Mouse (Mus musculus) midbrain, postnatal 0 days (tissue): ENCODE data around the gene Hk1. TPM values are rescaled to one million over a fixed set of nuclear protein-coding genes. Genes with fewer than 3 reads are reported as not detected.

ENCODE experiments used
- ATAC-seq: fragments of 200-750 bp; cut with Nextera tagmentation; 2 replicates; pipeline ENCODE4 v1.8.0; 2017; ENCODE audit warnings: moderate number of reproducible peaks, mild to moderate bottlenecking, moderate TSS enrichment, moderate library complexity; ENCODE audit not compliant: low FRiP score
- DNase-seq: peaks from one replicate; pipeline ENCODE4 v3.0.0-alpha.2; 2015; ENCODE audit warnings: low spot score
- H3K27ac ChIP-seq: fragments of 300-500 bp; sonication (generic); 2 replicates; pipeline ENCODE4 v1.5.1; 2014; ENCODE audit warnings: low read depth, mild to moderate bottlenecking, low read length, mixed read lengths
- H3K27me3 ChIP-seq: fragments of 300-500 bp; sonication (generic); 2 replicates; pipeline ENCODE4 v1.6.1; 2014; ENCODE audit warnings: low read length, control low read depth, mixed read lengths; ENCODE audit not compliant: insufficient read depth
- H3K36me3 ChIP-seq: fragments of 300-500 bp; sonication (generic); 2 replicates; pipeline ENCODE4 v1.6.1; 2014; ENCODE audit warnings: low read length, control low read depth, mixed read lengths; ENCODE audit not compliant: insufficient read depth
- H3K4me1 ChIP-seq: fragments of 300-500 bp; sonication (generic); 2 replicates; pipeline ENCODE4 v1.6.1; 2014; ENCODE audit warnings: mild to moderate bottlenecking, control low read depth, antibody characterized with exemption, low read length, mixed read lengths; ENCODE audit not compliant: insufficient read depth
- H3K4me2 ChIP-seq: fragments of 300-500 bp; sonication (generic); 2 replicates; pipeline ENCODE4 v1.6.1; 2014; ENCODE audit warnings: low read depth, mild to moderate bottlenecking, low read length, mixed read lengths; ENCODE audit not compliant: poor library complexity, severe bottlenecking
- H3K4me3 ChIP-seq: fragments of 300-500 bp; sonication (generic); 2 replicates; pipeline ENCODE4 v1.5.1; 2014; ENCODE audit warnings: low read depth, mild to moderate bottlenecking, low read length, moderate library complexity
- H3K9ac ChIP-seq: fragments of 300-500 bp; sonication (generic); replicated peaks from 2 replicates; pipeline ENCODE4 v1.6.1; 2014; ENCODE audit warnings: mild to moderate bottlenecking, low read length, moderate library complexity, mixed read lengths; ENCODE audit not compliant: poor library complexity, severe bottlenecking
- H3K9me3 ChIP-seq: fragments of 300-500 bp; sonication (generic); 2 replicates; pipeline ENCODE4 v1.6.1; 2016; ENCODE audit warnings: low read length, control low read depth
- CTCF ChIP-seq: IDR thresholded peaks from 2 replicates; pipeline ENCODE4 v1.5.1; 2016; ENCODE audit warnings: antibody characterized with exemption, mild to moderate bottlenecking
- WGBS: fragments of 180-500 bp; shearing (Covaris S2); extraction: QIAGEN DNeasy Blood & Tissue Kit; methylation state at CpG from one replicate; pipeline ENCODE4 v1.1.7; 2014; 5-methylcytosine and 5-hydroxymethylcytosine counted together
- polyA plus RNA-seq: library from polyadenylated mRNA; unstranded; fragments of >200 nt; fragmentation: Nextera tagmentation; extraction: Ambion mirVana; gene quantifications from 2 replicates; pipeline ENCODE4 v1.2.1, GENCODE M21; 2015
- total RNA-seq: library from RNA; depleted of rRNA; stranded (reverse); fragments of >200 nt; gene quantifications from 2 replicates; pipeline ENCODE4 v1.2.3, GENCODE M21; 2014

Hk1 gene
- total and polyA plus RNA-seq, 2 experiments from 2014 or later, result 103 to 157 TPM

DNA sequence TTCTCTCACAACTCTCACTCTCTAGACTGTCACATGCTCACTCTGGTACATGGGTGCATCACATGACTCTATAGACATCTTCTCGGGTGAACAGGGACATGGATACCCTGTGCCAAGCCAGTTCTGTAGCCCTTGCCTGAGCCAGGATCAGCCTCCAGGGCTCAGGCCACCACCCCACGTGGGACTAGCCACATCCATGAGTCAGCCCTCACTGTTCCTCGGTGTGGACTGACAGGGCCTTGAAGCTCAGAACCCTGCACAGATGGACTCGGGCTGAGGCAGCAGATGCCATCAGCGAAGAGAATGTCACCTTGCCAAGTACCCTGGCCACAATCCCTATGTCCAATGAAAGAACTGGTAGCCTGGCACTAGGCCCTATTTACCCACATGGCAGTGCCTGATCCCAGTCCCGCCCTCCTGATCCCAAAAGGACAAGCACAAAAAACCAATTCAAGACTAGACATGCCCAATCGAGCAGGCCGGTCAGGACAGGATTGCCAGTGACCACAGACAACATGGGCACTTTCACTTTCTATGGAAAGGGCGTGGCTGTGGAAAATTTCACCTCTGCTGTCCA is 59.2 kb downstream of the Hk1 start:
- no peaks in the 10 kb centered on the region for H3K27me3 ChIP-seq
- no peak overlapping the region; the same call in 1 of the 2 replicates for H3K27ac ChIP-seq
- peak; percentile 73 for ATAC-seq
- WGBS, result 77% methylated on average over 9 of the region's 9 CpGs
- H3K9ac ChIP-seq, result no peak overlapping the region
- H3K36me3 ChIP-seq, result no peaks in the 10 kb centered on the region
- no peak overlapping the region for H3K4me3 ChIP-seq
- no peaks in the 10 kb centered on the region for H3K9me3 ChIP-seq
- TF ChIP-seq CTCF, result no peak
- no peak overlapping the region for H3K4me2 ChIP-seq
- H3K4me1 ChIP-seq, result no peaks in the 10 kb centered on the region
- peak; percentile 87 for DNase-seq

DNA sequence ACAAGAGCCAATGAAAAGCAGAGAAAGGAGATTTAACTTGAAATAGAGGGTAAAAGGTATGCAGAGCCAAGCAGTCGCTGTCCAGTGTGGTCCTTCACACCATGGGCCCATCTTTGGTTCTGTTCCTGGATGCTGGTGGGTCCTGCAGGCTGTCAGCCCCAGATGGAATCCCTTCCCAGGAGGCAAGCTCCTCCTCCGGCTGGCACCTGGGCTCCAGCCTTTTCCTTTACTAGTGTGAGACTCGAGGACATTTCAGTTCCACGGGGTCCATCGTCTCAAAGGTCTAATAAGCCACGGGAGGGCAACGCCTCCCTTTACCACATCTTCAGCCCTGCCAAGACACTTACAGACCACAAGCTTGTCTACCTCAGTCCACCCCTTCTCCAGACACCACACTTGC is 60.6 kb downstream of the Hk1 start:
- WGBS, result 85% methylated on average over 7 of the region's 7 CpGs
- Histone ChIP-seq H3K36me3 (peaks cover 5% of the 10 kb centered on the region), H3K9me3 (no peaks in the 10 kb centered on the region), H3K4me3 (no peak overlapping the region), H3K4me1 (no peaks in the 10 kb centered on the region), H3K27ac (no peak overlapping the region), H3K4me2 (no peak overlapping the region), H3K9ac (no peak overlapping the region), H3K27me3 (no peaks in the 10 kb centered on the region)
- no peak for TF ChIP-seq CTCF
- ATAC-seq (no peak), DNase-seq (no peak)

DNA sequence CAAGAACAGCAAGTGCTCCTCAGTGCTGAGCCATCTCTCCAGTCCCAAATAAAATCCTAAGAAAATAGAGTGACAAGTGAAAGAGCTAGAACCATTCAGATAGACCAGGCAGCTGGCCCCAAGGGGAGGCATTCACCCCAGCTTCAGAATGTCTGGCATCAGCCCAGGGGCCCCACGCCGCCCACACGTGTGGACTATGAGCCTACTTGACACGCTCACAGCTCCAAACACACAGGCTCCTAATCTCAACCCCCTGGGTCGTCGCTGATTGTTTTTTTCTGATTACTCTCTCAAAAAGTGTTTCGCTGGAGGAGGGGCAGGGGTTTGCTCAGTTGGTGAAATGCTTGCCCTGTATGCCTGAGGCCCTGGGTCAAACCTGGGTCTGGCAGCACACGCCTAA is 63.2 kb downstream of the Hk1 start:
- H3K9ac ChIP-seq, result no peak overlapping the region
- H3K27me3 ChIP-seq, result no peaks in the 10 kb centered on the region
- WGBS, result 56% methylated on average over 8 of the region's 8 CpGs
- peaks cover 8% of the 10 kb centered on the region for H3K36me3 ChIP-seq
- no peak overlapping the region for H3K4me2 ChIP-seq
- H3K9me3 ChIP-seq, result no peaks in the 10 kb centered on the region
- ATAC-seq, result no peak
- H3K27ac ChIP-seq, result no peak overlapping the region
- TF ChIP-seq CTCF, result no peak
- no peaks in the 10 kb centered on the region for H3K4me1 ChIP-seq
- H3K4me3 ChIP-seq, result no peak overlapping the region
- DNase-seq, result no peak

DNA sequence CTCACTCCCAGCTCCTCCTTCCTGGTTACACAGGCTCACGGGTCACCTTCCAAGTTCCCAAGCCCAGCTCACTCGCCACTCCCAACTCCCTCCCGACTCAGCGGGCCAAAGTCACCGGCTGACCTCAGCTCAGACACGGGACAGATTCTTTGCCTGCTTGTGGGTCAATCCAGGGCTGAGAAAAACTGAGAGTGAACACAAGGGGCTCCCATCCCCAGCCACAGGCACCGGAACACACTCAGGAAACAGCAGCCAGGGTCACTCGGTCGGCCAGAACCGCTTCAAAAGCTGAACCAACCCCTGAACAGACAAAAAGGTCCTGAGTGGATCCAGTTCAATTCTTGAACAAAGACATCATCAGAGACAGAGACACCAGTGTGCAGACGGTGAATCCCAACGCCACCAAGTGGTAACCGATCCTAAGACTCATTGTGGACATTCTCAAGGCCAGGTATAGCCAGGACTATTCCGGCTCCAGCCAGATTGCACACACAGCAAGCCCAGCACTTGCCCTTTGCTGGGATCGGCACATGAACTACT is 65.8 kb downstream of the Hk1 start:
- no peaks in the 10 kb centered on the region for H3K4me1 ChIP-seq
- DNase-seq (no peak), ATAC-seq (no peak)
- no peaks in the 10 kb centered on the region for H3K9me3 ChIP-seq
- TF ChIP-seq CTCF, result no peak
- H3K9ac ChIP-seq, result no peak overlapping the region
- no peak overlapping the region for H3K27ac ChIP-seq
- no peaks in the 10 kb centered on the region for H3K27me3 ChIP-seq
- no peak overlapping the region for H3K4me3 ChIP-seq
- WGBS, result 65% methylated on average over 15 of the region's 15 CpGs
- no peak overlapping the region for H3K4me2 ChIP-seq
- peaks cover 11% of the 10 kb centered on the region for H3K36me3 ChIP-seq

DNA sequence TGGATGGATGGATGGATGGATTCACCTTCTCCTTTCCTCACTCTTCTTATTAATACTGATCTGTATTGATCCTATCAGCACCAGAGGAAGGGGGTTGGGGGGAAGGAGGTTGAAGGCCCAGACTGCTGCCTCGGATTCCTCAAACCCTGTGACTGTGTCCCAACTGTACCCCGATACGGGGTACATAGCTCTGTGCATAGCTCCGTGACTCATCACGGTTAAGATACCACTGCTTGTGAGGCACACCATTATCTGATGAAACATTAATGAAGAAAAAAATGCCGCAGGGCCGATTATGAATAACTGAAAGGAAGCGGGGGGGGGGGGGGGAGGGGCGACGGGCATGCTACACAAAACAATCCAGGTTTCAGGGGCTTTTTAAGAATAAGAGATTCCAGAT is 66.6 kb downstream of the Hk1 start:
- Histone ChIP-seq H3K4me3 (no peak overlapping the region), H3K4me2 (no peak overlapping the region), H3K4me1 (no peaks in the 10 kb centered on the region), H3K9me3 (no peaks in the 10 kb centered on the region), H3K9ac (no peak overlapping the region), H3K36me3 (peaks cover 12% of the 10 kb centered on the region), H3K27me3 (no peaks in the 10 kb centered on the region), H3K27ac (no peak overlapping the region)
- WGBS, result 62% methylated on average over 9 of the region's 10 CpGs
- ATAC-seq (no peak), DNase-seq (no peak)
- TF ChIP-seq CTCF, result no peak

DNA sequence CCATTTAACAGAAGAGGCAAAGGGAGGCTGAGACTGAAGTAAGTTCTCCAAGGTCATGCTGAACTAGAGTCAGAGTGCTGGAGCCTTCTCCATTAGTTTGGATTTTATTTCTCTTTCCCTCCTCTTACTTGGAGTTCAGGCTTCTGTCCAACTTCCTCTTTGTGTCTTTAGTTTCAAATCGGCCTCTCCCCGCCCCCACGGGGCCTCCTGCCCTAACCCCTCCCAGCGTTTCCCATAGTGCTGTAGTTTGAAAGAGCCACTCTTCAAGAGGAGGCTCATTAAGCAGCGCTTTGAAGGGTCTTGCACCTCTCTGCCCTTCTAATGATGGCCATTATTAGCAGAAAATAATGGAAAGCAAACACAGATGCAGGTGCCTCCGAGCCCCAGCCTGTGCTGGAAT is 68.2 kb downstream of the Hk1 start:
- ATAC-seq, result no peak
- no peak for TF ChIP-seq CTCF

More for the DNA sequence above, 68.2 kb downstream of the Hk1 start:
- no peaks in the 10 kb centered on the region for H3K9me3 ChIP-seq
- no peaks in the 10 kb centered on the region for H3K4me1 ChIP-seq
- H3K4me2 ChIP-seq, result no peak overlapping the region
- no peak overlapping the region for H3K4me3 ChIP-seq
- no peaks in the 10 kb centered on the region for H3K27me3 ChIP-seq
- 60% methylated on average over 6 of the region's 6 CpGs for WGBS
- no peak overlapping the region for H3K27ac ChIP-seq
- no peak overlapping the region for H3K9ac ChIP-seq
- H3K36me3 ChIP-seq, result peaks cover 18% of the 10 kb centered on the region
- no peak for DNase-seq
